Mouse (Mus musculus) macrophage (primary cell): ENCODE data around the gene Mvd. TPM values are rescaled to one million over a fixed set of nuclear protein-coding genes. Genes with fewer than 3 reads are reported as not detected.

Experiments used
- H3K27ac ChIP-seq: fragments of 350-480 bp; formaldehyde crosslinking; 2 replicates; pipeline ENCODE4 v1.9.0; 2021
- H3K36me3 ChIP-seq: fragments of 350-480 bp; formaldehyde crosslinking; 2 replicates; pipeline ENCODE4 v1.9.0; 2021; ENCODE audit errors: inconsistent target
- H3K4me3 ChIP-seq: fragments of 350-480 bp; formaldehyde crosslinking; 2 replicates; pipeline ENCODE4 v1.9.0; 2021; ENCODE audit errors: inconsistent target
- H3K79me2 ChIP-seq: fragments of 350-480 bp; formaldehyde crosslinking; 2 replicates; pipeline ENCODE4 v1.9.0; 2021; ENCODE audit errors: inconsistent target
- WGBS: methylation state at CpG from one replicate; pipeline ENCODE4 v1.1.7; 2026; ENCODE audit warnings: inconsistent platforms; ENCODE audit not compliant: missing documents; 5-methylcytosine and 5-hydroxymethylcytosine counted together
- polyA plus RNA-seq: library from polyadenylated mRNA; stranded (reverse); fragments of 250-400 nt; gene quantifications from 3 replicates; pipeline ENCODE4 v1.2.4, GENCODE M21; 2018; ENCODE audit warnings: inconsistent platforms
- total RNA-seq, 78 experiments: library from RNA; depleted of rRNA; stranded (reverse); fragments of 250-400 nt; gene quantifications; 1 replicate in 9 of 78; 2 replicates in 24 of 78; 3 replicates in 43 of 78; 4 replicates in 2 of 78; pipeline ENCODE4 v1.2.4; 2018; ENCODE audit warnings: inconsistent platforms in 56 of 78

Mvd gene
- total RNA-seq (2018; cell fraction: chromatin; rRNA removed) = 10 to 100 TPM in 5 of 26 experiments, 1 to 10 TPM in 21; 1.2 to 19.0 (median 6.8) TPM
- total RNA-seq (2018; cell fraction: cytosol; rRNA removed) = 10 to 100 TPM in 25 of 26 experiments, 1 to 10 TPM in 1; 9.4 to 39.5 (median 26.3) TPM
- total RNA-seq (2018; cell fraction: nucleus; rRNA removed) = 10 to 100 TPM in 12 of 26 experiments, 1 to 10 TPM in 14; 3.9 to 27.0 (median 9.5) TPM
- 10.1 to 40.6 TPM (median 23.8 TPM) in 3 replicates for polyA plus RNA-seq

- no peaks in the 10 kb centered on the region for H3K36me3 ChIP-seq
- peak within 1 kb of the TSS; percentile 99 for H3K4me3 ChIP-seq
- under 1% methylated on average over 47 of the region's 47 CpGs for WGBS
- peaks cover 37% of the 10 kb centered on the region; the same call in 1 of the 2 replicates for H3K79me2 ChIP-seq
- peak within 1 kb of the TSS; percentile 94 for H3K27ac ChIP-seq
Measured at GRCm38 (mm10) chr8:122443262-122444006, at the start of gene Mvd. Mvd (minus strand) TSS chr8:122443422.

GRCm38 (mm10) chr8:122488387-122488786 is 45.2 kb upstream of the Mvd start:
- no peak overlapping the region for H3K4me3 ChIP-seq
- peaks cover 96% of the 10 kb centered on the region for H3K36me3 ChIP-seq
- no peak overlapping the region for H3K27ac ChIP-seq
- H3K79me2 ChIP-seq = no peaks in the 10 kb centered on the region
- WGBS = 97% methylated on average over 9 of the region's 9 CpGs

- H3K27ac ChIP-seq = no peak overlapping the region
- no peaks in the 10 kb centered on the region for H3K79me2 ChIP-seq
- 22% methylated on average over 12 of the region's 12 CpGs for WGBS
- no peak overlapping the region for H3K4me3 ChIP-seq
- H3K36me3 ChIP-seq = peaks cover 95% of the 10 kb centered on the region
Measured at GRCm38 (mm10) chr8:122484831-122485230, 41.6 kb upstream of the Mvd start.

- Histone ChIP-seq H3K79me2 (no peaks in the 10 kb centered on the region), H3K27ac (no peak overlapping the region), H3K36me3 (peaks cover 89% of the 10 kb centered on the region), H3K4me3 (no peak overlapping the region)
- 91% methylated on average over 6 of the region's 7 CpGs for WGBS
Measured at GRCm38 (mm10) chr8:122483877-122484276, 40.7 kb upstream of the Mvd start.

GRCm38 (mm10) chr8:122482448-122482847 is 39.2 kb upstream of the Mvd start:
- Histone ChIP-seq H3K36me3 (peaks cover 75% of the 10 kb centered on the region), H3K4me3 (no peak overlapping the region), H3K79me2 (no peaks in the 10 kb centered on the region), H3K27ac (no peak overlapping the region)
- 94% methylated on average over 8 of the region's 8 CpGs for WGBS

- peaks cover 8% of the 10 kb centered on the region; the same call in 1 of the 2 replicates for H3K36me3 ChIP-seq
- peak within 1 kb of the TSS; percentile 79 for H3K4me3 ChIP-seq
- H3K79me2 ChIP-seq = peaks cover 42% of the 10 kb centered on the region
- peak within 1 kb of the TSS; percentile 88 for H3K27ac ChIP-seq
- WGBS = under 1% methylated on average over 83 of the region's 103 CpGs
Measured at GRCm38 (mm10) chr8:122475580-122476320, 32.5 kb upstream of the Mvd start, which contains the start of the genes Rnf166 and Ctu2. Rnf166 (minus strand) TSS chr8:122476064. Ctu2 (plus strand) TSS chr8:122476143.

- WGBS = 2% methylated on average over 16 of the region's 16 CpGs
- peaks cover 6% of the 10 kb centered on the region; the same call in 1 of the 2 replicates for H3K36me3 ChIP-seq
Measured at GRCm38 (mm10) chr8:122474951-122475560, 31.8 kb upstream of the Mvd start.

GRCm38 (mm10) chr8:122473911-122474421 is 30.7 kb upstream of the Mvd start:
- H3K4me3 ChIP-seq = peak overlapping the region; percentile 79
- 0% methylated on average over 7 of the region's 8 CpGs for WGBS
- peaks cover 10% of the 10 kb centered on the region for H3K36me3 ChIP-seq
- H3K27ac ChIP-seq = peak overlapping the region; percentile 88
- H3K79me2 ChIP-seq = peaks cover 57% of the 10 kb centered on the region

More at GRCm38 (mm10) chr8:122474951-122475560, 31.8 kb upstream of the Mvd start:
- H3K4me3 ChIP-seq = peak overlapping the region; percentile 79
- H3K27ac ChIP-seq = peak overlapping the region; percentile 88
- peaks cover 49% of the 10 kb centered on the region for H3K79me2 ChIP-seq

- H3K4me3 ChIP-seq = no peak overlapping the region
- no peak overlapping the region for H3K27ac ChIP-seq
- peaks cover 46% of the 10 kb centered on the region for H3K79me2 ChIP-seq
- H3K36me3 ChIP-seq = peaks cover 42% of the 10 kb centered on the region
- 39% methylated on average over 5 of the region's 5 CpGs for WGBS
Measured at GRCm38 (mm10) chr8:122470691-122471090, 27.5 kb upstream of the Mvd start.

- no peak overlapping the region for H3K4me3 ChIP-seq
- H3K36me3 ChIP-seq = peaks cover 44% of the 10 kb centered on the region
- 42% methylated on average over 10 of the region's 10 CpGs for WGBS
- peaks cover 41% of the 10 kb centered on the region for H3K79me2 ChIP-seq
- H3K27ac ChIP-seq = no peak overlapping the region
Measured at GRCm38 (mm10) chr8:122469965-122470364, 26.7 kb upstream of the Mvd start.

- Histone ChIP-seq H3K79me2 (peaks cover 36% of the 10 kb centered on the region), H3K4me3 (no peak overlapping the region), H3K36me3 (peaks cover 44% of the 10 kb centered on the region), H3K27ac (no peak overlapping the region)
- WGBS = 88% methylated on average over 6 of the region's 6 CpGs
Measured at GRCm38 (mm10) chr8:122469407-122469806, 26.2 kb upstream of the Mvd start.

GRCm38 (mm10) chr8:122467816-122468215 is 24.6 kb upstream of the Mvd start:
- H3K27ac ChIP-seq = no peak overlapping the region
- WGBS = 96% methylated on average over 13 of the region's 13 CpGs
- H3K4me3 ChIP-seq = no peak overlapping the region
- H3K36me3 ChIP-seq = peaks cover 44% of the 10 kb centered on the region
- H3K79me2 ChIP-seq = peaks cover 30% of the 10 kb centered on the region

GRCm38 (mm10) chr8:122464985-122465384 is 21.8 kb upstream of the Mvd start:
- Histone ChIP-seq H3K4me3 (no peak overlapping the region), H3K36me3 (peaks cover 44% of the 10 kb centered on the region), H3K79me2 (peaks cover 7% of the 10 kb centered on the region; the same call in 1 of the 2 replicates), H3K27ac (no peak overlapping the region)
- WGBS = 68% methylated on average over 5 of the region's 7 CpGs
